Mouse (Mus musculus): Measurements from ENCODE around the gene Noc4l.

The Noc4l gene

DNA sequence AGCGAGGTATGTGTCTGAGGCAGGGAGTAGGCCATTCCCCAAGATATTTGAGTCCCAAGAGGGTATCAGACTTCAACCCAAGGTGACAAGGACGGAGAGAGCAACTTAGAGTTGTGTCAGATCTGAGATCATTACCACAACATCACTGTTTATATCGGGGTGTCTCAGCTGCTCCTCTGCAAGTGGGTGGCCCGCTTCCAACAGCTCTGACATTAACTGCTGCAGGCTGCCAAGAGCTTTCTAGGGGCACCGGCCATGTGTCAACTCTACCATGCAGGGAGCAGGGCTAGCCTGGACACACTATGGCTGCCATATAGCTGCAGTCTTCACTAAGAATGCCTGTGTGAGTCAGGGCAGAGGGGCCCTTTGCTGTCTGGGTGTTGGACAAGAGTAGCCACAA, 43.3 kb downstream of the Noc4l start:
- no peak for DNase-seq (ENCODE audit: low read depth in 1 of 2, low spot score in 2 of 2)

DNA sequence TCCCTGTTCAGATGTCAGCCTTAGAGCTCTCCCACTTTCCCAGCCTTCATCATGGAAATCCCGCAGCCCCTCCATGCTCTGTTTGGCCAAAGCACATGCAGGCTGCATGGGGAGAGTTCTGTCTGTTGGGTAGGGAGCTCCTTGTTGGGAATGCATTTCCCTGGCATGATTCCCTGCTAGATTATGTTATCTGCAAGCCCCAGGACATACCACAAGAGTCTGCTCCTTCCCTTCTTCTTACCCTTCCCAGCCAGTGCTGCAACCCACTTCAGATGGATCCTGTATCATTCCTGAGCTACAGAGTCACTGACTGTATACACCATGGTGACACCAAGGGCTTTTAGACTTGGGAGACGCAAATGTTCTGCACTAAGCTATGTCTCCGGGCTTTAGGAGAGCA, 43.8 kb downstream of the Noc4l start:
- DNase-seq (ENCODE audit: low read depth in 1 of 2, low spot score in 2 of 2): no peak

DNA sequence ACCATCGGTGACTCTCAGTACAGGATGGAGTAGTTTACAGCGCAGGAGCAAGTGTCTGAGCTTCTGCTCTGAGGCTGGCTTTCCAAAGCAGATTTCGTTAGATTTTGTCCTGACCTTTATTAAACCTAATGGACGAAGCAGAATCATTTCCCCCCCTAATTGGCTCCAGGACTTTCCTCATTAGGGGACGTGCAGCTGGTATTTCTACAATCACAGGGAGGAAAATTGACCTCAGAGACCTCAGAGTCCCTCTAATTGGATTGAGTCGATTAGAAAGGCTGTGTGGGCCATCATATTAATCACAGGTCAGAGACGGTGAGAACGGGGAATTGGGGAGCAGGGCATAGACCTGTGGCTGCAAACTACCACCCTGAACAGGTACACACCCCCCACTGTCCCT, 44.3 kb downstream of the Noc4l start:
- DNase-seq (ENCODE audit: low read depth in 1 of 2, low spot score in 2 of 2): no peak

DNA sequence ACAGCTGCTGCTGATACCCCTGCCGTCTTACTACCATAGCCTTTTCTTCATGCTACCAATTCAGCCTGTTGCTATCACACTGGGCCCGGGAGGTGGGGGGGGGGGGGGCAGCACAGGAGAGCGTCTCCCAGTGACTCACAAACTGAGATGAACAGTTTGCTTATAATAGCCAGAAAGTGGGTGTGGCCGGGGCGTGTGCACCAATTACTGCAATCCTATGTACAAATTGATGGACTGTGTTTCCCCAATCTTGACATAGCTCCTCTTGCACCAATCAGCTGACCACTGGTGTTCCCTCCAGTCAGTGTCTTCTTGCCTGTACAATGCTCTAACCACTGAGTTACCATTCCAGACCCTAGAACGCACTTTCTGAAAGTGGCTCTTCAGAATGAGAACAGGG, 44.9 kb downstream of the Noc4l start:
- DNase-seq (ENCODE audit: low read depth in 1 of 2, low spot score in 2 of 2): no peak

DNA sequence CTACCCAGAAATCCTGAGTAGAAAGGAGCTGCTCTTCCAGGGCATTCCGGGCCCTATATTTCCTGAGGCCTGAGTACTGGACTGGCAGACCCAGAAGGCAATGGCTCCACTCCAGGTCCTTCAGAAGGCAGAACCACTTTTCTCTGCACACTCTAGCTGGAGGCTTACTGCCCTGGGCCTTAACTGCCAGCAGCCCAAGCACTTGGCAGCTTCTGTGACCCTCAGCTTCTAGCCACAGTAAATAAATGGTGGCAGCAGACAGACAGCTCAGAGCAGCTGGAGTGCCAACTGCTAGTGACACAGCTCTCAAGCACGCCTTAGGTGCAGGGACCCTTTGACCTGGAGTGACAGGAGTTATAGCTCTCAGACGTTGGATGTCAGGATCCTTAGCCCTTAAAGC, 45.5 kb downstream of the Noc4l start:
- no peak for DNase-seq (ENCODE audit: low read depth in 1 of 2, low spot score in 2 of 2)

DNA sequence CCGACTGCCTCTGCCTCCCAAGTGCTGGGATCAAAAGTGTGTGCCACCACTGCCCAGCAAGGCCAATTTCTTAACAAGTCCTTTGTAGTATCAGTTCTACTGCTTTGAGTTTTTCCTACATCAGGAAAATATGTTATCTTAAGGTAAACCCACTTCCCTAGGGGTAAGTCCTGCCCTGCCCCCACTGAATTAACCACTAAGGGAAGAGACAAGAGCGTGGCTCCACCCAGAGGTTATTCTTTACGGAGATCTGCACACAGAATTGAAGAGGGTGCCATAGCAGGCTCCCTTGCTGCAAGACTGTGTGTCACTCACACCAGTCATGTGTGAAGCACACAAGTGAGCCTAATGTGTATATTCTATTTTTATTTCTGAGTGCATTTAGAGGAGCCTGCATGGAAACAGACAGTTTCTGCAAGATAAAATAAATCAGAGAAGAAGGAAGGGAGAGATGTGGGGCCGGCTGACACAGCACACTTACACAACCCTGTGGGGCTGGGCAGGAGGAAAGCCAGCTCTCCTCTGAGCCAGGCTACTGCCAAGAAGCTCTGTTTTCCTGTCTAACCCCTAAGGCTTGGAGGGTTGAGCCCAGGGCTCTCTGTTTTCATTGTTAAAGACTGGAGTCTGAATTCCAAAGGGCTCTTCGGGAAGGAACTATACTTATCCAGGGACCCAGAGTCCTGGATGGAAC, 47.5 kb downstream of the Noc4l start:
- DNase-seq (ENCODE audit: low read depth in 1 of 2, low spot score in 2 of 2): no peak

DNA sequence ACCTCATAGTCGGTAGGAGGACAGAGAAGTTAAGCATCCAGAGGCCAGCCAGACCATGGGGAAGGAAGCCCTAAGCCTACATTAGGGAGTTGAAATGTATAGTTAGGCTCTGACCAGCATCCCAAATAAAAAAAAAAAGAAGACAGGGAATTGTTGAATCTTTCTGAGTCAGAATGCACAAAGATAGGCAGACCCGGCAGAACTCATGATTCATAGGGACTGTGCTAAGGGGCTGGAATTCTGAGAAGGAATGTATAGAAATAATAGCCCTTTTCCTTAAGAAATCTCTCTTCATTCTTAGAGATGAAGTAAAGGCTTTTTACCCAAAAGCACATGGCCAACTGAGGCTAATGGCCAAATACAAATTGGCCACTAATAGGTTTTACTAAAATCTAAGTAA, 48.9 kb downstream of the Noc4l start:
- no peak for DNase-seq (ENCODE audit: low read depth in 1 of 2, low spot score in 2 of 2)

DNA sequence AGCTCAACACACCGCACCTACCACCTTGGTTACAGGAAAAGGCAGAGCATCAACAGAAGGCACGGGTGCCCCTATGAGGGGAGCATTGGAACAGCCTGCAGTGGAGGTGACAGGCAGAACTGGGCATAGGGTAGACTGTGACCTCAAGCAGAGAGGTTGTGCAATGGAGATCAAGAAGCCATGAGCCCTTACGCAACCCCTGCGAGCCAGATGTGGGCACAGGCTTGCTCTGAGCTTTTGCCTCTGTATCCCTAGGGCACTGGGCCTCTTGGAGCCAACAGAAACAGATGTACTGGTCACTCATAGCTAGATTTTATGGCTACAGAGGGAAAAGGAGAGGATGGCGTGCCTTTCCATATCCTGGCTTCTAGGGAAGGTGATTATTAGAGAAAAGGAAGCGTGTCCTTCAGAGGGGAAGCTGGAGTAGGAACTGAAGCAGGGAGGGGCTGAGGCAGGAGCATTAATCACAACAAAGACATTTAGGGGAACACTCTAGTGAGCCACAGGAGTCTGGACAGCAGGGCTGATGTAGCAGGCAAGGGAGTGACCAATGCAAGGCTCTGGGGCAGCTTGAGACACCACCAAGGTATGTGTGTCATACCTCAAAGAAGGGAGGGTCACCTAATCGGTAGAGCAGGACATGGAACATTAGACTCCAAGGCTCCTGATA, 50.1 kb downstream of the Noc4l start:
- DNase-seq (ENCODE audit: low read depth in 1 of 2, low spot score in 2 of 2): peak; percentile 42 to 52

All from monocyte, adult 2 months (primary cell).